Comparison of ENCODE assay signal across 9 mouse cellular contexts in the genomic region with DNA sequence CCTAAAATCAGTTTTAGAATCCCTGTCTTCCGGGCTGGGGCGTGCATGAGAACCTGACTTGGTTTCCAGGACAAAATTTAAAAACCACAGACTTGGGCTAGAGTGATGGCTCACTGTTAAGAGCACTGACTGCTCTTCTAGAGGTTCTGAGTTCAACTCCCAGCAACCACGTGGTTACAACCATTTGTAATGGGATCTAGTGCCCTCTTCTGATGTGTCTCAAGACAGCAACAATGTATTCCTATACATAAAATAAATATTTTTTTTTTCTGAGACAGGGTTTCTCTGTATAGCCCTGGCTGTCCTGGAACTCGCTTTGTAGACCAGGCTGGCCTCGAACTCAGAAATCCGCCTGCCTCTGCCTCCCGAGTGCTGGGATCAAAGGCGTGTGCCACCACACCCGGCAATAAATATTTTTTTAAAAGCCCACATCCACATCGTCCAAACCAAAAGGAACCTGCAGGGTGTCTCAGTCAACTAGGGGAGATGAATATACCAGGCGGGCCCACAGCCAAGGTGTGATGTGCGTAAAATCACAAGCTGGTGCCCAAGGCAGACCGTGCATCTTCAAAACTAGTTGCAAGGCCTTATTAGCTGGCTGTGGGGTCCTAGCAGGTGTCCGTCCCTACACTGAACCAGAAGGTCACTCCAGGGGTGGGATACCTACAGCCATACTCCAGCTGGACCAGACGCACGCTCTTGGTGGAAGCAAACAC. TPM values are rescaled to one million over a fixed set of nuclear protein-coding genes. Genes with fewer than 3 reads are reported as not detected.
DNase-seq lines count a peak whose midpoint lies in the region; ATAC-seq and TF ChIP-seq lines count a peak whose summit lies in the region.
"Had no signal": no experiment of that assay in that cellular context is flagged by ENCODE, and none has a peak within 500 bp of the region (broad histone marks: within the 10 kb centered on the region; RNA-seq: fewer than 3 reads in every experiment).

No protein-coding gene starts in this region.

- no peak for TF ChIP-seq CTCF in heart, postnatal 0 days (IDR thresholded peaks at IDR 0.05; ENCODE audit: low read depth)

- peak overlapping the region; percentile 94 for H3K9ac ChIP-seq in heart, embryonic 13.5 days
- peak overlapping the region; percentile 62; the same call in 1 of the 2 replicates for H3K9ac ChIP-seq in ES-E14 (ENCODE audit: insufficient read depth, low read depth, low read length, poor library complexity, severe bottlenecking)
- H3K9ac ChIP-seq in heart, postnatal 0 days (replicated peaks; ENCODE audit: low read depth, low read length) = peak overlapping the region; percentile 59; the same call in 1 of the 2 replicates
- peak overlapping the region; percentile 78 for H3K9ac ChIP-seq in midbrain, embryonic 11.5 days (ENCODE audit: low read length)

- intact Hi-C loops in heart, postnatal 36 days (cut with DNase I) = loop anchor here (2.0 to 10.0 kb wide), 5 partner anchors 25 to 203 kb away; a partner anchor contains a TSS

- DNase-seq in heart, postnatal 36 days = no peak
- DNase-seq in ES-E14 (ENCODE audit: low read depth, low spot score) = no peak
- DNase-seq in heart, postnatal 0 days (ENCODE audit: low spot score) = no peak
- DNase-seq in midbrain, embryonic 11.5 days (ENCODE audit: low spot score, missing footprints) = peak; percentile 86
- DNase-seq in urinary bladder, adult 18-20 months (ENCODE audit: low spot score in 2 of 2) = no peak
- DNase-seq in retina, embryonic 14.5 days (ENCODE audit: low spot score) = no peak
- DNase-seq in Muller cell, postnatal 12 days (ENCODE audit: inconsistent ontology term) = no peak

- no peaks in the 10 kb centered on the region for H3K9me3 ChIP-seq in heart, embryonic 13.5 days
- no peaks in the 10 kb centered on the region for H3K9me3 ChIP-seq in ES-E14 (ENCODE audit: control insufficient read depth, insufficient read depth, low read depth, low read length)
- no peaks in the 10 kb centered on the region for H3K9me3 ChIP-seq in heart, postnatal 0 days (replicated peaks; ENCODE audit: control insufficient read depth, low read length)
- H3K9me3 ChIP-seq in midbrain, embryonic 11.5 days (ENCODE audit: control insufficient read depth, low read length) = no peaks in the 10 kb centered on the region

- 54% methylated on average over 16 of the region's 16 CpGs for WGBS in heart, embryonic 13.5 days
- WGBS in heart, postnatal 0 days = 54% methylated on average over 16 of the region's 16 CpGs
- WGBS in midbrain, embryonic 11.5 days = 66% methylated on average over 16 of the region's 16 CpGs

- H3K4me1 ChIP-seq in heart, embryonic 13.5 days = peaks cover 31% of the 10 kb centered on the region
- H3K4me1 ChIP-seq in ES-E14 (ENCODE audit: control insufficient read depth in 2 of 2, insufficient read depth in 2 of 2, low read length in 2 of 2, poor library complexity in 1 of 2) = peaks cover 2 to 24% of the 10 kb centered on the region in 2 experiments; a peak in 2 of 4 replicates
- H3K4me1 ChIP-seq in heart, postnatal 0 days (ENCODE audit: control insufficient read depth, insufficient read depth) = peaks cover 9% of the 10 kb centered on the region
- peaks cover 18% of the 10 kb centered on the region for H3K4me1 ChIP-seq in midbrain, embryonic 11.5 days (ENCODE audit: control insufficient read depth, insufficient read depth, low read length)

- H3K4me2 ChIP-seq in heart, embryonic 13.5 days = peak overlapping the region; percentile 98
- peak overlapping the region; percentile 76 for H3K4me2 ChIP-seq in heart, postnatal 0 days (ENCODE audit: low read depth, low read length)
- peak overlapping the region; percentile 100 for H3K4me2 ChIP-seq in midbrain, embryonic 11.5 days

- peaks cover 49% of the 10 kb centered on the region for H3K36me3 ChIP-seq in heart, embryonic 13.5 days
- peaks cover 26% of the 10 kb centered on the region for H3K36me3 ChIP-seq in ES-E14 (ENCODE audit: control insufficient read depth, insufficient read depth, low read length, poor library complexity, severe bottlenecking)
- peaks cover 35% of the 10 kb centered on the region for H3K36me3 ChIP-seq in heart, postnatal 0 days (replicated peaks; ENCODE audit: control insufficient read depth, insufficient read depth, low read length)
- H3K36me3 ChIP-seq in midbrain, embryonic 11.5 days (ENCODE audit: control insufficient read depth, insufficient read depth, low read length) = peaks cover 6% of the 10 kb centered on the region; the same call in 1 of the 2 replicates

- peak overlapping the region; percentile 99 for H3K27ac ChIP-seq in heart, embryonic 13.5 days (replicated peaks)
- H3K27ac ChIP-seq in ES-E14 (ENCODE audit: insufficient read depth, low read depth, low read length, poor library complexity, severe bottlenecking) = no peak overlapping the region
- H3K27ac ChIP-seq in heart, postnatal 0 days (ENCODE audit: low read depth) = peak overlapping the region; percentile 90
- no peak overlapping the region; the same call in 1 of the 2 replicates for H3K27ac ChIP-seq in midbrain, embryonic 11.5 days (ENCODE audit: low read depth, low read length)

- TF ChIP-seq EP300 in heart, postnatal 0 days (IDR thresholded peaks at IDR 0.05; ENCODE audit: low read depth) = no peak

- H3K4me3 ChIP-seq in heart, embryonic 13.5 days = peak overlapping the region; percentile 81
- peak overlapping the region; percentile 75 to 78; a peak in 3 of 4 replicates for H3K4me3 ChIP-seq in ES-E14 (ENCODE audit: insufficient read depth in 1 of 2, low read depth in 1 of 2, low read length in 2 of 2, poor library complexity in 1 of 2, severe bottlenecking in 1 of 2)
- H3K4me3 ChIP-seq in heart, postnatal 0 days (ENCODE audit: low read depth, low read length) = peak overlapping the region; percentile 76
- peak overlapping the region; percentile 65 for H3K4me3 ChIP-seq in midbrain, embryonic 11.5 days (ENCODE audit: low read depth, low read length)

- no peak for ATAC-seq in heart, embryonic 13.5 days (ENCODE audit: extremely low read depth, insufficient number of reproducible peaks, low FRiP score, low TSS enrichment)
- no peak for ATAC-seq in heart, postnatal 0 days (ENCODE audit: insufficient read depth, low read depth)
- ATAC-seq in midbrain, embryonic 11.5 days (ENCODE audit: low FRiP score) = no peak; the same call in 1 of the 2 replicates

- no peaks in the 10 kb centered on the region for H3K27me3 ChIP-seq in heart, embryonic 13.5 days (replicated peaks)
- H3K27me3 ChIP-seq in heart, postnatal 0 days (ENCODE audit: control insufficient read depth, insufficient read depth, low read length) = no peaks in the 10 kb centered on the region
- no peaks in the 10 kb centered on the region for H3K27me3 ChIP-seq in midbrain, embryonic 11.5 days (ENCODE audit: control insufficient read depth, insufficient read depth, low read length)

- in situ Hi-C loops in ES-E14 (cut with MboI; ENCODE audit: low sequenced_read_pairs in 2 of 2, unreplicated experiment in 2 of 2) = no loop called here

TF ChIP-seq in ES-E14, 5 proteins besides CTCF, POLR2A, EP300 and RAD21:
- TF ChIP-seq HCFC1 (IDR thresholded peaks at IDR 0.05; ENCODE audit: borderline replicate concordance, insufficient read depth, low read length) (no peak), ZNF384 (IDR thresholded peaks at IDR 0.05; ENCODE audit: low read depth, low read length) (no peak), MAFK (IDR thresholded peaks at IDR 0.05; ENCODE audit: insufficient read depth, low read depth, low read length) (no peak), CHD2 (IDR thresholded peaks at IDR 0.05; ENCODE audit: low read depth, low read length) (no peak), ZC3H11A (IDR thresholded peaks at IDR 0.05; ENCODE audit: borderline replicate concordance, low read depth, low read length) (no peak)

RNA-seq across cellular contexts. Expression of a gene that starts 0.5 kb away (rescaled TPM):
- 171 and 180 TPM in 2 replicates for polyA plus RNA-seq in heart, embryonic 13.5 days (2015; fragmentation: Nextera tagmentation; extraction: Ambion mirVana)
- total RNA-seq in heart, postnatal 36 days (2021) = 100 to 1,000 TPM; 103 to 106 TPM
- 103 and 216 TPM in 2 replicates for total RNA-seq in ES-E14 (2012; rRNA removed)
- 259 and 263 TPM in 2 replicates for total RNA-seq in heart, postnatal 0 days (2014; rRNA removed; ENCODE audit: low replicate concordance)
- 133 and 134 TPM in 2 replicates for polyA plus RNA-seq in heart, postnatal 0 days (2015; fragmentation: Nextera tagmentation; extraction: Ambion mirVana)
- 84.8 and 89.7 TPM in 2 replicates for polyA plus RNA-seq in midbrain, embryonic 11.5 days (2014; fragmentation: Nextera tagmentation; extraction: Ambion mirVana)

RNA-seq across cellular contexts. Expression of a gene that starts 1.1 kb away (rescaled TPM):
- 44.5 and 46.7 TPM in 2 replicates for polyA plus RNA-seq in heart, embryonic 13.5 days (2015; fragmentation: Nextera tagmentation; extraction: Ambion mirVana)
- 10 to 100 TPM; 46.2 to 51.4 TPM for total RNA-seq in heart, postnatal 36 days (2021)
- 3.6 TPM in 2 replicates for total RNA-seq in ES-E14 (2012; rRNA removed)
- total RNA-seq in heart, postnatal 0 days (2014; rRNA removed; ENCODE audit: low replicate concordance) = 57.1 and 103 TPM in 2 replicates
- polyA plus RNA-seq in heart, postnatal 0 days (2015; fragmentation: Nextera tagmentation; extraction: Ambion mirVana) = 68.4 and 76.5 TPM in 2 replicates
- polyA plus RNA-seq in midbrain, embryonic 11.5 days (2014; fragmentation: Nextera tagmentation; extraction: Ambion mirVana) = 3.8 and 4.5 TPM in 2 replicates

RNA-seq across cellular contexts. Expression of a gene that starts 3.9 kb away (rescaled TPM):
- not detected in 2 replicates for polyA plus RNA-seq in heart, embryonic 13.5 days (2015; fragmentation: Nextera tagmentation; extraction: Ambion mirVana)
- under 1 TPM; 0.46 to 0.78 TPM for total RNA-seq in heart, postnatal 36 days (2021)
- 0.95 and 1.1 TPM in 2 replicates for total RNA-seq in ES-E14 (2012; rRNA removed)
- not detected in 2 replicates for total RNA-seq in heart, postnatal 0 days (2014; rRNA removed; ENCODE audit: low replicate concordance)
- not detected in 2 replicates for polyA plus RNA-seq in heart, postnatal 0 days (2015; fragmentation: Nextera tagmentation; extraction: Ambion mirVana)
- not detected in 2 replicates for polyA plus RNA-seq in midbrain, embryonic 11.5 days (2014; fragmentation: Nextera tagmentation; extraction: Ambion mirVana)
- total RNA-seq: left cerebral cortex, postnatal 25 days had no signal

RNA-seq across cellular contexts. Expression of a gene that starts 9.7 kb away (rescaled TPM):
- polyA plus RNA-seq in heart, embryonic 13.5 days (2015; fragmentation: Nextera tagmentation; extraction: Ambion mirVana) = 8.7 and 9.0 TPM in 2 replicates
- total RNA-seq in heart, postnatal 36 days (2021) = 1 to 10 TPM; 4.2 to 4.5 TPM
- 21.5 and 22.6 TPM in 2 replicates for total RNA-seq in ES-E14 (2012; rRNA removed)
- 5.4 TPM in 2 replicates for total RNA-seq in heart, postnatal 0 days (2014; rRNA removed; ENCODE audit: low replicate concordance)
- polyA plus RNA-seq in heart, postnatal 0 days (2015; fragmentation: Nextera tagmentation; extraction: Ambion mirVana) = 7.0 and 7.4 TPM in 2 replicates
- 22.0 and 23.2 TPM in 2 replicates for polyA plus RNA-seq in midbrain, embryonic 11.5 days (2014; fragmentation: Nextera tagmentation; extraction: Ambion mirVana)

RNA-seq across cellular contexts. Expression of a gene that starts 25.3 kb away (rescaled TPM):
- 11.8 and 14.9 TPM in 2 replicates for polyA plus RNA-seq in heart, embryonic 13.5 days (2015; fragmentation: Nextera tagmentation; extraction: Ambion mirVana)
- total RNA-seq in heart, postnatal 36 days (2021) = 10 to 100 TPM; 40.3 to 46.3 TPM
- total RNA-seq in ES-E14 (2012; rRNA removed) = 56.1 and 117 TPM in 2 replicates
- total RNA-seq in heart, postnatal 0 days (2014; rRNA removed; ENCODE audit: low replicate concordance) = 7.7 and 10.4 TPM in 2 replicates
- 8.3 and 8.6 TPM in 2 replicates for polyA plus RNA-seq in heart, postnatal 0 days (2015; fragmentation: Nextera tagmentation; extraction: Ambion mirVana)
- polyA plus RNA-seq in midbrain, embryonic 11.5 days (2014; fragmentation: Nextera tagmentation; extraction: Ambion mirVana) = 91.8 and 97.3 TPM in 2 replicates

Comparison
In these comparisons a context has a peak if more than half of its experiments do, and no peak if none do; other contexts are left out.
1. H3K27ac ChIP-seq: peak in heart, embryonic 13.5 days (single experiment) and heart, postnatal 0 days (single experiment); none in ES-E14 (single experiment) and midbrain, embryonic 11.5 days (single experiment).
2. RNA of a gene that starts 1.1 kb away (total RNA-seq): 57.1 to 103 TPM in heart, postnatal 0 days and 46.2 to 51.4 TPM in heart, postnatal 36 days; 3.6 TPM in ES-E14; every median in the first group is over 10 times any median in the second.
3. Peak in every context shown above with its lines, with median percentiles within 50 percentile points of each other: H3K4me2 ChIP-seq, H3K4me3 ChIP-seq and H3K9ac ChIP-seq.